Mouse (Mus musculus) midbrain, embryonic 14.5 days (tissue): Measurements from ENCODE around the gene Gnai1. TPM values are rescaled to one million over a fixed set of nuclear protein-coding genes. Genes with fewer than 3 reads are reported as not detected.
"Not testable (repeated sequence)": the region's sequence is repeated elsewhere in the genome, so short reads cannot be mapped to it uniquely, and the experiment has no call there.

Source experiments
- ATAC-seq: fragments of 200-750 bp; cut with Nextera tagmentation; 2 replicates; pipeline ENCODE4 v1.8.0; 2017; ENCODE audit warnings: moderate number of reproducible peaks, moderate library complexity; ENCODE audit not compliant: low FRiP score, low TSS enrichment
- DNase-seq: peaks from one replicate; pipeline ENCODE4 v3.0.0-alpha.2; 2015
- H3K27ac ChIP-seq: fragments of 300-500 bp; sonication (generic); replicated peaks from 2 replicates; pipeline ENCODE4 v1.5.1; 2014; ENCODE audit warnings: mild to moderate bottlenecking, low read depth, low read length, moderate library complexity
- H3K27me3 ChIP-seq: fragments of 300-500 bp; sonication (generic); 2 replicates; pipeline ENCODE4 v1.6.1; 2014; ENCODE audit warnings: low read length, control low read depth, mixed read lengths; ENCODE audit not compliant: control insufficient read depth, insufficient read depth
- H3K36me3 ChIP-seq: fragments of 300-500 bp; sonication (generic); 2 replicates; pipeline ENCODE4 v1.6.1; 2014; ENCODE audit warnings: low read length, control low read depth; ENCODE audit not compliant: control insufficient read depth, insufficient read depth
- H3K4me1 ChIP-seq: fragments of 300-500 bp; sonication (generic); 2 replicates; pipeline ENCODE4 v1.6.1; 2014; ENCODE audit warnings: mild to moderate bottlenecking, antibody characterized with exemption, low read length, control low read depth; ENCODE audit not compliant: control insufficient read depth, insufficient read depth
- H3K4me2 ChIP-seq: fragments of 300-500 bp; sonication (generic); 2 replicates; pipeline ENCODE4 v1.6.1; 2014; ENCODE audit warnings: mild to moderate bottlenecking, low read length, moderate library complexity
- H3K4me3 ChIP-seq: fragments of 300-500 bp; sonication (generic); replicated peaks from 2 replicates; pipeline ENCODE4 v1.5.1; 2014; ENCODE audit warnings: low read depth, low read length
- H3K9ac ChIP-seq: fragments of 300-500 bp; sonication (generic); replicated peaks from 2 replicates; pipeline ENCODE4 v1.6.1; 2014; ENCODE audit warnings: mild to moderate bottlenecking, low read length, moderate library complexity
- H3K9me3 ChIP-seq: fragments of 300-500 bp; sonication (generic); 2 replicates; pipeline ENCODE4 v1.6.1; 2016; ENCODE audit warnings: low read length, control low read depth, mixed read lengths; ENCODE audit not compliant: control insufficient read depth
- WGBS: fragments of 180-500 bp; shearing (Covaris S2); extraction: QIAGEN DNeasy Blood & Tissue Kit; methylation state at CpG from one replicate; pipeline ENCODE4 v1.1.7; 2014; 5-methylcytosine and 5-hydroxymethylcytosine counted together
- polyA plus RNA-seq: library from polyadenylated mRNA; unstranded; fragments of >200 nt; fragmentation: Nextera tagmentation; extraction: Ambion mirVana; gene quantifications from 2 replicates; pipeline ENCODE4 v1.2.1, GENCODE M21; 2014

Gene Gnai1
- polyA plus RNA-seq, 1 experiment from 2014 or later: 84.7 TPM

GRCm38 (mm10) chr5:18343455-18344142 lies 16.6 kb downstream of the Gnai1 start:
- no peak for ATAC-seq
- H3K9me3 ChIP-seq: no peaks in the 10 kb centered on the region
- no peak for DNase-seq
- 89% methylated on average over 4 of the region's 4 CpGs for WGBS
- H3K4me3 ChIP-seq: no peak overlapping the region
- no peaks in the 10 kb centered on the region for H3K36me3 ChIP-seq
- H3K4me1 ChIP-seq: no peaks in the 10 kb centered on the region
- H3K27me3 ChIP-seq: no peaks in the 10 kb centered on the region
- no peak overlapping the region for H3K9ac ChIP-seq
- H3K27ac ChIP-seq: no peak overlapping the region
- no peak overlapping the region for H3K4me2 ChIP-seq

GRCm38 (mm10) chr5:18342765-18343454 lies 17.2 kb downstream of the Gnai1 start:
- no peak overlapping the region for H3K4me3 ChIP-seq
- ATAC-seq: no peak

GRCm38 (mm10) chr5:18341876-18342275 lies 18.3 kb downstream of the Gnai1 start:
- not testable (repeated sequence) for H3K36me3 ChIP-seq, H3K9me3 ChIP-seq, H3K27me3 ChIP-seq, H3K27ac ChIP-seq, H3K9ac ChIP-seq, DNase-seq, H3K4me1 ChIP-seq, H3K4me2 ChIP-seq, H3K4me3 ChIP-seq
- ATAC-seq: peak; percentile 40; the same call in 1 of the 2 replicates
- 91% methylated on average over 1 of the region's 1 CpGs for WGBS

More at GRCm38 (mm10) chr5:18342765-18343454, 17.2 kb downstream of the Gnai1 start:
- DNase-seq: no peak
- Histone ChIP-seq H3K27me3 (no peaks in the 10 kb centered on the region), H3K9me3 (no peaks in the 10 kb centered on the region), H3K36me3 (no peaks in the 10 kb centered on the region), H3K4me1 (no peaks in the 10 kb centered on the region), H3K4me2 (no peak overlapping the region), H3K9ac (no peak overlapping the region), H3K27ac (no peak overlapping the region)
- 85% methylated on average over 4 of the region's 4 CpGs for WGBS

- Histone ChIP-seq H3K9ac (no peak overlapping the region), H3K4me3 (no peak overlapping the region), H3K4me2 (no peak overlapping the region), H3K9me3 (no peaks in the 10 kb centered on the region), H3K27ac (no peak overlapping the region), H3K36me3 (no peaks in the 10 kb centered on the region), H3K4me1 (no peaks in the 10 kb centered on the region), H3K27me3 (no peaks in the 10 kb centered on the region)
- ATAC-seq: no peak
- 96% methylated on average over 5 of the region's 5 CpGs for WGBS
- DNase-seq: no peak
These were observed 27.9 kb downstream of the Gnai1 start for GRCm38 (mm10) chr5:18332256-18332655.

- DNase-seq: no peak
- no peak overlapping the region for H3K4me2 ChIP-seq
- ATAC-seq: no peak
- WGBS: 71% methylated on average over 8 of the region's 8 CpGs
- no peak overlapping the region for H3K4me3 ChIP-seq
- H3K36me3 ChIP-seq: no peaks in the 10 kb centered on the region
- H3K9me3 ChIP-seq: no peaks in the 10 kb centered on the region
- H3K4me1 ChIP-seq: no peaks in the 10 kb centered on the region
- no peaks in the 10 kb centered on the region for H3K27me3 ChIP-seq
- no peak overlapping the region for H3K9ac ChIP-seq
- H3K27ac ChIP-seq: no peak overlapping the region
These were observed 29.4 kb downstream of the Gnai1 start for GRCm38 (mm10) chr5:18330726-18331125.

- DNase-seq: peak; percentile 15
- H3K4me2 ChIP-seq: no peak overlapping the region
- no peaks in the 10 kb centered on the region for H3K27me3 ChIP-seq
- H3K4me1 ChIP-seq: 0 out of 2 replicates have a peak, but pooled peaks cover 5% of the 10 kb centered on the region
- no peaks in the 10 kb centered on the region for H3K36me3 ChIP-seq
- WGBS: 52% methylated on average over 6 of the region's 6 CpGs
- ATAC-seq: no peak
- H3K9me3 ChIP-seq: no peaks in the 10 kb centered on the region
- H3K4me3 ChIP-seq: no peak overlapping the region
- H3K9ac ChIP-seq: no peak overlapping the region
- no peak overlapping the region for H3K27ac ChIP-seq
These were observed 34.0 kb downstream of the Gnai1 start for GRCm38 (mm10) chr5:18326159-18326558.

GRCm38 (mm10) chr5:18323534-18323933 lies 36.6 kb downstream of the Gnai1 start:
- WGBS: 51% methylated on average over 9 of the region's 9 CpGs

GRCm38 (mm10) chr5:18321661-18322060 lies 38.5 kb downstream of the Gnai1 start:
- H3K4me2 ChIP-seq: no peak overlapping the region
- H3K9me3 ChIP-seq: no peaks in the 10 kb centered on the region
- ATAC-seq: no peak
- H3K27me3 ChIP-seq: no peaks in the 10 kb centered on the region
- no peak overlapping the region for H3K27ac ChIP-seq
- no peak overlapping the region for H3K9ac ChIP-seq
- H3K4me3 ChIP-seq: no peak overlapping the region
- H3K36me3 ChIP-seq: no peaks in the 10 kb centered on the region
- 0 out of 2 replicates have a peak, but pooled peaks cover 5% of the 10 kb centered on the region for H3K4me1 ChIP-seq
- 80% methylated on average over 3 of the region's 3 CpGs for WGBS
- no peak for DNase-seq

More at GRCm38 (mm10) chr5:18323534-18323933, 36.6 kb downstream of the Gnai1 start:
- peak; percentile 23 for DNase-seq
- H3K4me1 ChIP-seq: 0 out of 2 replicates have a peak, but pooled peaks cover 5% of the 10 kb centered on the region
- no peak overlapping the region for H3K9ac ChIP-seq
- H3K9me3 ChIP-seq: no peaks in the 10 kb centered on the region
- no peak overlapping the region for H3K4me3 ChIP-seq
- ATAC-seq: no peak
- no peak overlapping the region for H3K4me2 ChIP-seq
- no peaks in the 10 kb centered on the region for H3K27me3 ChIP-seq
- H3K36me3 ChIP-seq: no peaks in the 10 kb centered on the region
- no peak overlapping the region for H3K27ac ChIP-seq

- ATAC-seq (no peak), DNase-seq (no peak)
- no peaks in the 10 kb centered on the region for H3K9me3 ChIP-seq
- no peak overlapping the region for H3K4me3 ChIP-seq
- no peak overlapping the region for H3K4me2 ChIP-seq
- H3K27ac ChIP-seq: no peak overlapping the region
- 81% methylated on average over 4 of the region's 4 CpGs for WGBS
- H3K4me1 ChIP-seq: 0 out of 2 replicates have a peak, but pooled peaks cover 5% of the 10 kb centered on the region
- no peaks in the 10 kb centered on the region for H3K36me3 ChIP-seq
- H3K9ac ChIP-seq: no peak overlapping the region
- H3K27me3 ChIP-seq: no peaks in the 10 kb centered on the region
These were observed 41.3 kb downstream of the Gnai1 start for GRCm38 (mm10) chr5:18318846-18319245.
